8 mouse cellular contexts compared by ENCODE assay signal in the genomic region with DNA sequence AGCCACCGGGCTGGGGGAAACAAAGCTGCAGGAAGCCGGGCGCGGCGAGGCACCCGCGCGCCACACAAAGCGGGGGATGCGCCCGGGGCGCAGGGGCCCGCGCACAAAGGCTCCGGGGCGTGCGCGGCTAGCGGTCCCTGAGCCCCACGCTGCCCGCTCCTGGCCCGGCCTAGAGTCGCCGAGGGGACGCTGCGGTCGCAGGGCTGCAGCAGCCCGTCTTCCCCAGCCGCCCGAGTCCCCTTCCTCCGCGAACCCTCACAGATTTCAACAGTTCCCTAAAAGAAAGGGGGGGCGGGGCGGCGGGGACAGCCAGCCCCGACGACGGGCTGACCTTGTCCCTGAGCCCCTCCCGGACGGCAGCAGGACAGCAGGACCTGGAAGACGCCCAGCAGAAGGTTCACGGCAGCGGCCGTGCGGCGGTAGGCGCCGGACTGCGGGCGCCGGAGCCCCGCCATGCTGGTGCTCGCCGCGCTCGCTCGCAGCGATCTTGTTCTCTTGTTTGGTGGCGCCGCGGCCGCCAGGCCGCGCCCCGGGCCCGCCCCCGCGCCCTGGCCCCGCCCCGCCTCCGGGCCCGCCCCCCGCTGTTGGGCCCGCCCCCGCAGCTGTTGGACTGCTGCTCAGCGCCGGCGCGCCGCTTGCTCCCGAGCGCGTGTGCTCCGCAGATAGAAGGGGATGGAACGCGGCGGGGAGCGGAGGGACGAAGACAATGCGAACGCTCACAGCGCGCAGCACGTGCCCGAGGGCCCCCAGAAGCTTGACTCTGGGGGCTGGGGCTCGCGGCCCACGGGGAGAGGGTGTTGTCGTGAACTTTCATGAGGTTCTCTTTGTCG. TPM values are rescaled to one million over a fixed set of nuclear protein-coding genes. Genes with fewer than 3 reads are reported as not detected.
DNase-seq lines count a peak whose midpoint lies in the region; ATAC-seq and TF ChIP-seq lines count a peak whose summit lies in the region.

TSS of gene Tmem131l (minus strand) at position 530 of the 830 bp plus-strand sequence.

- H3K27ac ChIP-seq in bone marrow, adult 2 months (ENCODE audit: control insufficient read depth, insufficient read depth, low read depth, low read length, poor library complexity), result peak within 1 kb of the TSS; percentile 100
- no peak within 1 kb of the TSS for H3K27ac ChIP-seq in embryonic fibroblast, embryonic 13.5 days (ENCODE audit: insufficient read depth, low read length)
- peak within 1 kb of the TSS; percentile 99 for H3K27ac ChIP-seq in heart, embryonic 10.5 days
- peak within 1 kb of the TSS; percentile 94 for H3K27ac ChIP-seq in kidney, embryonic 15.5 days
- peak within 1 kb of the TSS; percentile 79 for H3K27ac ChIP-seq in liver, adult 2 months (replicated peaks; ENCODE audit: insufficient read depth, low read depth, low read length)

- no peaks in the 10 kb centered on the region for H3K9me3 ChIP-seq in heart, embryonic 10.5 days
- H3K9me3 ChIP-seq in kidney, embryonic 15.5 days (replicated peaks), result no peaks in the 10 kb centered on the region

- TF ChIP-seq CTCF in bone marrow, adult 2 months (IDR thresholded peaks at IDR 0.05; ENCODE audit: control insufficient read depth, insufficient read depth, low read length), result no peak
- no peak for TF ChIP-seq CTCF in embryonic fibroblast, embryonic 13.5 days (IDR thresholded peaks at IDR 0.05; ENCODE audit: borderline replicate concordance, insufficient read depth, low read length)
- TF ChIP-seq CTCF in liver, adult 2 months (IDR thresholded peaks at IDR 0.05; ENCODE audit: low read depth, low read length), result no peak

- H3K27me3 ChIP-seq in heart, embryonic 10.5 days (ENCODE audit: insufficient read depth, poor library complexity, severe bottlenecking), result no peaks in the 10 kb centered on the region
- H3K27me3 ChIP-seq in kidney, embryonic 15.5 days, result no peaks in the 10 kb centered on the region
- no peaks in the 10 kb centered on the region for H3K27me3 ChIP-seq in liver, adult 2 months (ENCODE audit: control insufficient read depth, insufficient read depth, low read length)

- DNase-seq in CD4-positive helper T cell, adult 2 months (ENCODE audit: low read depth, low spot score), result peak; percentile 86
- DNase-seq in heart, embryonic 10.5 days (ENCODE audit: low spot score), result peak; percentile 92
- peak; percentile 77 for DNase-seq in liver, adult 2 months (ENCODE audit: extremely low read depth, low read depth, low spot score)
- DNase-seq in spleen, postnatal 4 days (ENCODE audit: low spot score in 2 of 2), result peak; percentile 87 to 94

- peak; percentile 90 for TF ChIP-seq POLR2A in bone marrow, adult 2 months (IDR thresholded peaks at IDR 0.05; ENCODE audit: borderline replicate concordance, control insufficient read depth, low read depth, low read length)
- peak; percentile 76 for TF ChIP-seq POLR2A in embryonic fibroblast, embryonic 13.5 days (IDR thresholded peaks at IDR 0.05; ENCODE audit: low read depth, low read length)
- TF ChIP-seq POLR2A in liver, adult 2 months (IDR thresholded peaks at IDR 0.05; ENCODE audit: extremely low read depth, insufficient read depth, low read length), result peak; percentile 89

- peak within 1 kb of the TSS; percentile 75 for H3K4me3 ChIP-seq in bone marrow, adult 2 months (replicated peaks; ENCODE audit: control insufficient read depth, low read depth, low read length)
- peak within 1 kb of the TSS; percentile 87 for H3K4me3 ChIP-seq in embryonic fibroblast, embryonic 13.5 days (ENCODE audit: insufficient read depth, low read length)
- peak within 1 kb of the TSS; percentile 95 for H3K4me3 ChIP-seq in heart, embryonic 10.5 days
- H3K4me3 ChIP-seq in kidney, embryonic 15.5 days (replicated peaks), result peak within 1 kb of the TSS; percentile 94
- H3K4me3 ChIP-seq in liver, adult 2 months (ENCODE audit: insufficient read depth, low read depth, low read length), result peak within 1 kb of the TSS; percentile 67

- H3K9ac ChIP-seq in kidney, embryonic 15.5 days, result peak within 1 kb of the TSS; percentile 93
- H3K9ac ChIP-seq in liver, adult 2 months (ENCODE audit: low read depth, low read length), result peak within 1 kb of the TSS; percentile 92

- H3K4me1 ChIP-seq in bone marrow, adult 2 months (ENCODE audit: control insufficient read depth, insufficient read depth, low read length), result peaks cover 3% of the 10 kb centered on the region; the same call in 1 of the 2 replicates
- H3K4me1 ChIP-seq in embryonic fibroblast, embryonic 13.5 days (ENCODE audit: control insufficient read depth, insufficient read depth, low read length), result no peaks in the 10 kb centered on the region
- H3K4me1 ChIP-seq in heart, embryonic 10.5 days, result peaks cover 18% of the 10 kb centered on the region
- H3K4me1 ChIP-seq in kidney, embryonic 15.5 days, result peaks cover 25% of the 10 kb centered on the region
- H3K4me1 ChIP-seq in liver, adult 2 months (ENCODE audit: control insufficient read depth, insufficient read depth, low read length), result peaks cover 17% of the 10 kb centered on the region; the same call in 1 of the 2 replicates

- peaks cover 11% of the 10 kb centered on the region for H3K79me2 ChIP-seq in liver, adult 2 months (ENCODE audit: control insufficient read depth, insufficient read depth, low read length)

- H3K36me3 ChIP-seq in heart, embryonic 10.5 days, result 0 out of 2 replicates have a peak, but pooled peaks cover 3% of the 10 kb centered on the region
- 0 out of 2 replicates have a peak, but pooled peaks cover 7% of the 10 kb centered on the region for H3K36me3 ChIP-seq in kidney, embryonic 15.5 days
- H3K36me3 ChIP-seq in liver, adult 2 months (ENCODE audit: control insufficient read depth, insufficient read depth, low read length), result no peaks in the 10 kb centered on the region

- peak; percentile 94 for ATAC-seq in kidney, embryonic 15.5 days (replicated peaks; ENCODE audit: low FRiP score)
- peak; percentile 48 for ATAC-seq in monocyte, adult 5-6 weeks (replicated peaks; ENCODE audit: insufficient number of reproducible peaks, low FRiP score, low TSS enrichment, poor library complexity, severe bottlenecking)

- H3K4me2 ChIP-seq in kidney, embryonic 15.5 days, result peak within 1 kb of the TSS; percentile 98

- WGBS in bone marrow, adult 2 months, result under 1% methylated on average over 87 of the region's 100 CpGs
- WGBS in heart, embryonic 10.5 days, result under 1% methylated on average over 92 of the region's 100 CpGs
- under 1% methylated on average over 83 of the region's 100 CpGs for WGBS in kidney, embryonic 15.5 days
- 1% methylated on average over 89 of the region's 100 CpGs for WGBS in liver, adult 2 months

RNA-seq across cellular contexts. Expression of gene Tmem131l, which starts in this region (rescaled TPM):
- 332 and 484 TPM in 2 replicates for polyA plus RNA-seq in bone marrow, adult 2 months (2011; ENCODE audit: insufficient read depth, insufficient read length, low replicate concordance, missing spikeins)
- 11.6 and 22.6 TPM in 2 replicates for polyA plus RNA-seq in embryonic fibroblast, embryonic 13.5 days (2011; ENCODE audit: insufficient read length, low read depth, missing spikeins)
- polyA plus RNA-seq in heart, embryonic 10.5 days (2016; fragmentation: Nextera tagmentation; extraction: Ambion mirVana), result 25.9 and 39.6 TPM in 2 replicates
- polyA plus RNA-seq in kidney, embryonic 15.5 days (2015; fragmentation: Nextera tagmentation; extraction: Ambion mirVana), result 35.2 and 37.5 TPM in 2 replicates
- total RNA-seq in liver, adult 2 months (2014; rRNA removed), result 21.1 and 24.9 TPM in 2 replicates
- polyA plus RNA-seq in liver, adult 2 months (2012; rRNA removed), result 10.7 and 15.3 TPM in 2 replicates
- 41.7 to 63.6 TPM (median 57.3 TPM) in 3 replicates for total RNA-seq in monocyte, adult 5-6 weeks (2017)
